Mouse (Mus musculus): ENCODE results near the gene Hook1. TPM values are rescaled to one million over a fixed set of nuclear protein-coding genes. Genes with fewer than 3 reads are reported as not detected.

Hook1 gene
- polyA plus RNA-seq, 1 experiment from 2014 or later = 7.7 TPM

DNA sequence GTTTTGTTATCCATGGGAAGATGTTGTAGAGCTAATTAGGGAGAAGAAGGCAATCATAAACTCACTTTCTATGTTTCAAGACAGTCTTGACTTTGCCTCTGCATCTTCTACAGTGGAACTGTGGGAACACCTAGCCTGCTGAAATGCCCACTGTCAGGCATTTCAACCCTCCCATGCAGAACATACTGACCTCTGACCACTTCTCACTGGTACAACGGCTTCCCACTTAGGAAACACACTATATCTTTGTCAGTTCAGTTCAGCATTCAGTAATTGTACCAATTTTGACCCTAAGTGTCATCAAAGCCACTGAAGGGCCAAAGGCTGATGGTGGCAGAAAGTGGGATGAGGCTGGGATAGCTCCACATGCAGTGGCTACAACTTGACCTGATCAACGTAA lies 95.0 kb downstream of the Hook1 start:
- WGBS (ENCODE audit: insufficient replicate concordance) = 86% methylated on average over 2 of the region's 2 CpGs
- no peak overlapping the region for H3K27ac ChIP-seq (ENCODE audit: low read depth, low read length)
- ATAC-seq (replicated peaks; ENCODE audit: insufficient number of reproducible peaks, low FRiP score, low TSS enrichment) = no peak
- no peak overlapping the region for H3K4me2 ChIP-seq
- H3K36me3 ChIP-seq (ENCODE audit: control insufficient read depth, insufficient read depth, low read length) = no peaks in the 10 kb centered on the region
- H3K4me1 ChIP-seq (ENCODE audit: control insufficient read depth, insufficient read depth, low read length) = no peaks in the 10 kb centered on the region
- no peak overlapping the region for H3K9ac ChIP-seq (ENCODE audit: low read depth, low read length)
- no peak overlapping the region for H3K4me3 ChIP-seq (ENCODE audit: low read depth, low read length)
- H3K9me3 ChIP-seq (replicated peaks; ENCODE audit: control insufficient read depth, low read length) = no peaks in the 10 kb centered on the region
- no peaks in the 10 kb centered on the region for H3K27me3 ChIP-seq (ENCODE audit: control insufficient read depth, insufficient read depth, low read length)

Other genes with a start within 250 kb of the Hook1 start
- not detected in 2 replicates for gene Cyp2j13, start 110.3 kb downstream of the Hook1 start, polyA plus RNA-seq (2014; fragmentation: Nextera tagmentation; extraction: Ambion mirVana)
- not detected in 2 replicates for gene Cyp2j12, start 173.9 kb downstream of the Hook1 start, polyA plus RNA-seq (2014; fragmentation: Nextera tagmentation; extraction: Ambion mirVana)